Mouse (Mus musculus) bone marrow macrophage, adult 2 months (primary cell): Measurements from ENCODE around the gene Casp7.

Experiments used
- CTCF ChIP-seq: IDR thresholded peaks from 2 replicates; pipeline ENCODE4 v1.5.1; 2012; ENCODE audit warnings: low read depth, mild to moderate bottlenecking, low read length, moderate library complexity
- POLR2A ChIP-seq: IDR thresholded peaks from 2 replicates; pipeline ENCODE4 v1.6.1; 2012; ENCODE audit warnings: mild to moderate bottlenecking, low read depth, low read length, borderline replicate concordance

- TF ChIP-seq CTCF (no peak), POLR2A (no peak)
Measured at GRCm38 (mm10) chr19:56418404-56418803, 21.5 kb downstream of the Casp7 start.
